Mouse (Mus musculus): ENCODE data around the gene Thbd. TPM values are rescaled to one million over a fixed set of nuclear protein-coding genes. Genes with fewer than 3 reads are reported as not detected.

Thbd gene
- total RNA-seq (2021) = 1 to 10 TPM; 5.3 to 6.9 TPM
- long read RNA-seq, experiment 1, transcript Thbd-201 (1 exons, 3,723 nt) = major isoform, 8 of 8 reads
- long read RNA-seq, experiment 1, partial matches to known transcripts = 0 of 8 reads
- long read RNA-seq, experiment 1, other reads (novel, unspliced or antisense) = 0 of 8 reads
- long read RNA-seq, experiment 2, transcript Thbd-201 (1 exons, 3,723 nt) = major isoform, 13 of 13 reads
- long read RNA-seq, experiment 2, partial matches to known transcripts = 0 of 13 reads
- long read RNA-seq, experiment 2, other reads (novel, unspliced or antisense) = 0 of 13 reads

DNA sequence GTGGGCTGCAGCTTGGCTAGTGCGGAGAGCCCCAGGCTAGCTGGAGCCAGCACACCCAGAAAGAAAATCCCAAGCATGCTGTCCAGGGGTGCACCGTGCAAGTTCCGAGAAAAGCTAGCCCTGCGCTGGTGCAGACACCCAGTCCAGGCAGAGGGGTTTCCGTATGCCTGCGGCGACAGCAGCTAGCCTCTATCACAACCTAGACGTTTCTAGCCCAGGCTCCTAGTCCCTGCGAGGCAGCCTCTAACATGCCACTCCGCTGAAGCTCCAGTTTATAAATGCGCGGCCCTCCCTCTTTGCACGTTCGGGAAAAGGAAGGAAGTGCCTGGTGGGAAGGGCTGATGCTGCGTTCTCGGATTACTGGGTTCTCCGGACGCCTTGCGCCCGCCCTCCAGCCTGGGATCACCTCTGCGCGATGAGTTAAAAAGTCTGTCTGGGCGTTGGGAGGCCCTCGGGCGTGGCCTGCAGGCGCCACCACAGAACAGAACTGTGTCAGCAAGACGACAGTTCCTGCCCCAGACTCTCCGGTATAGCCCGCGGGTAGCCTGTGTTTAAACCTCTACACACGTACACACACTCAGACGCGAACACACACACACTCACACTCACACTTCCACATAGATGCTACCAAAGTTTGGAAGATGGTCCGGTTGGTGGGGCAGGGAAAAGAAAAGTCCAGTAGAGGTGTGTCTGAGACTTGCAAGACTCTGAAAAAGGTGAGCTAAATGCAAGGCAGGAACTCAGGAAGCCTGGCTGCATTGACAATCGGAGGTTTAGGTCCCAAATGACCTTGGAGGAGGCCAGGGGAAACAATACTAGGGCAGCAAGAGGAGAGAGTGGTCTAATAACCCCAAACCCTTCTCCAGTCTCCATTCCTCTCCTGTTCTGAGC is at the start of gene Thbd:
Gene Thbd (minus strand): TSS at position 319 of the 891 bp plus-strand sequence.
- Histone ChIP-seq H3K27ac (peak within 1 kb of the TSS; percentile 69), H3K4me3 (peak within 1 kb of the TSS; percentile 44)
- no peak for DNase-seq (ENCODE audit: low spot score in 2 of 2)
- TF ChIP-seq CTCF (conservative IDR thresholded peaks at IDR 0.05) = no peak

DNA sequence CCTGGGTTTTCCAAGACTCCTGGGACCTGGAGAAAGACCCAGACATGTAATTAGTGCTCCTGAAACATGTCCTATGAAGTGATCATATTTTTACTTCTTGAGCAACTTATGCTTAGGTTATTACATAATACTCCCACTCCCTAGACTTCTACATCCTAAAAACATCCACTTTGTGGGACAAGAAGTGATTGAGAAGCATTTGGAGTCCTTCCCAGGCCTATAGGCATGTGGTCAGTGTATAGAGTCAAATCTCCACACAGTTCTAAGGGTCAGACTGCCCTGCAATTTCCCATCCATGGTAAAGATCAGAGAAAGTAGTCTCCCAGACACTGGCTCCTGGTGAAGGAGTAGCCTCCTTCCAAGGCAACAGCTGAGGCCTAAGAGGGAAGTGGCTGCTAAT is 47.4 kb upstream of the Thbd start:
- no peak overlapping the region for H3K4me3 ChIP-seq
- TF ChIP-seq CTCF (conservative IDR thresholded peaks at IDR 0.05) = no peak
- no peak for DNase-seq (ENCODE audit: low spot score in 2 of 2)
- H3K27ac ChIP-seq = no peak overlapping the region

DNA sequence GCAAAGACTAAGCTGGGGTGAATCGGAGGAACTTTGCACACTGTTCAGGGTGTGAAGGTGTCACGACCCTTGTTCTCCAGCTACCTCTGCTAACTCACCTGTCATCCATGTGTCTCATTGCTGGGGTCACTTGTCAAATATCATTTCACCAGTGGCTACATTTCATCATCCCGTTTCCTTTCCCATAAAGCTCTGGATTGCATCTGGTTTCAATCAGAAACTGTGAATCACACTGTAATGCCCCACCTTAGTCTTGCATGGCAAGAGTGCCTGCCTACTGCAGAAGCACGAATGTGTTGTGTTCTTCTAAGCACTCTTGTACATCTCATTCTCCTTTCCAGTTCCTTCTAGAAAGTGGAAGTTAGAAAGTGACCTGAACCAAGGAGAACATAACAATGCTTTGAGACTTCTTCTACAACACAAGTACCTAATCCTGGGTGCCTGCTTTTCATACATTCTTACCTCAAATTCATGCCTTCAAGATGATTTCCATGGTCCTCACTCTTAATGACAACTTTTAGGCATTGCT is 46.1 kb upstream of the Thbd start:
- H3K4me3 ChIP-seq = no peak overlapping the region
- H3K27ac ChIP-seq = no peak overlapping the region
- DNase-seq (ENCODE audit: low spot score in 2 of 2) = no peak
- no peak for TF ChIP-seq CTCF (conservative IDR thresholded peaks at IDR 0.05)

DNA sequence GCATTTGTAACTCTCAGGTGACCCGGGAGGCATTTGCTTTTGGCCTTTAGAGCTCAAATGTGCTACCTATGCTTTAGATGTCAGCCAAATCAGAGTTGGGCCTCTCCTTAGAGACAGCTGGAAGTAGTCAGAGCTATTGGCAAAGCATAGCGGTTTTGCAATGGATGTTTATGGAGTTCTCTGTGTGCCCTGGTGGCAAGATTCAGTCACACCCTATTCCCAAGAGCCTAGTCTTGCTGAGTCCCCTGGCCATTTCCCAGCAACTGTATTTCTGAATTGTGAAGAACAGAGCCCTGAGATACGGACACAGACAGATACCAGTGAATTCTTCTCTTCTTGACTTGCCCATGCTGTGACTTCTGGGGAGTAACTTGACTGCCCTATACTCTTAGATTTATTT is 45.1 kb upstream of the Thbd start:
- no peak for DNase-seq (ENCODE audit: low spot score in 2 of 2)

DNA sequence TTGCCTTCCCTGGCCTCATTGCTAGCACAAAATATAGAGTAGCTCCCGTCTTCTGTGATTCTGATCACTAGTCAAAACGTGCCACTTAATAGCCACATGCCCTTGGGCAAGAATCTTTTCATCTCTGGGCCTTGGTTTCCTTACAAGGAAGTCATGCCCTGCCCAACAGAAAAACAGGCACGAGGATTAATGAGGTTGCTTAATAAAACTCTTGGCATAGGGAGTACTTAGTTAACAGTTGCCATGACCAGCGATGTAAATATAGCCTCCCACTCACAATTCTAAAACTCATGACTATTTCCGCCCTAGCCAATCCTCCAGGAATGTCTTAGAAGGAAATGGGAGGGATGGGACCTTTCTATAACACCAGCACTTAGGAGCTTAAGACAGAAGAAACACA is 43.5 kb upstream of the Thbd start:
- no peak overlapping the region for H3K4me3 ChIP-seq
- no peak for TF ChIP-seq CTCF (conservative IDR thresholded peaks at IDR 0.05)
- DNase-seq (ENCODE audit: low spot score in 2 of 2) = no peak
- no peak overlapping the region for H3K27ac ChIP-seq

More for the DNA sequence above, 45.1 kb upstream of the Thbd start:
- Histone ChIP-seq H3K4me3 (no peak overlapping the region), H3K27ac (no peak overlapping the region)
- TF ChIP-seq CTCF (conservative IDR thresholded peaks at IDR 0.05) = no peak

DNA sequence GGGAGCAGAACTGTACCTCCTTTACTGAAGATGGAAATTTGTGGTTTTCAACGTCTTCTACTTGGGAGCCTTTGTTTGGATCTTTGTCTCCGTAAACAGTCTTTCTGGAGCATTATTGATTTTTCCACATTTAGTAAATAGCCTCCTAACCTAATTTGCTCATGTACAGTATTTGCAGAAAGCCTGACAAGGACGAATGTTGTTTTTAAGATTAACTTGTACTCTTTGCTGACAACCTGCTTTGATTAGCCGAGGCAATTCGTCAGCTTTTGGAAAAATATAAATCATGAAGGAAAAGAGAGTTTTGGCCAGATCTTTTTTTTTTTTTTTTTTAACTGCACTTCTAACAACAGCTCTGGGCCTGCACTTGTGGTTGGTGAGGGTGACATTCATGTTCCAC is 42.6 kb upstream of the Thbd start:
- H3K4me3 ChIP-seq = no peak overlapping the region
- no peak for DNase-seq (ENCODE audit: low spot score in 2 of 2)
- no peak overlapping the region for H3K27ac ChIP-seq
- TF ChIP-seq CTCF (conservative IDR thresholded peaks at IDR 0.05) = no peak

DNA sequence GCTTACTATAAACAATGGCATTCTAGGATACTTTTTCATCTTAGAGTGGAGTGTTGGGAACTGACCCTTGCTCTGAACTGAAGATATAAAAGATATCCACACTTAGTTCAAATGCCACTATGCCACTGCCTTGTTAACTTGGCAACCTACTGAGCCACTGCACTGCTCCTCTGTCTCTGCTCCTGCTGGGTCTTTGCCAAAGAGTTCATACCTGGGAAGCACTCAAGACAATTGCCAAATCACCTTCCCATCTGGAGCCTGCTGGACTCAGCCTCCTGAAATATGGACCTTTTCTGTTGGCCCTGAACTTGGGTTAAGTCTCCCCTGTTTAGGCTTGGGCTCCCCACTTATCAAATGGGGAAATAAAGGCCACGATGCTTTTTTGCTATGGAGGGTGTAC is 41.7 kb upstream of the Thbd start:
- Histone ChIP-seq H3K27ac (no peak overlapping the region), H3K4me3 (no peak overlapping the region)
- TF ChIP-seq CTCF (conservative IDR thresholded peaks at IDR 0.05) = no peak
- DNase-seq (ENCODE audit: low spot score in 2 of 2) = no peak

DNA sequence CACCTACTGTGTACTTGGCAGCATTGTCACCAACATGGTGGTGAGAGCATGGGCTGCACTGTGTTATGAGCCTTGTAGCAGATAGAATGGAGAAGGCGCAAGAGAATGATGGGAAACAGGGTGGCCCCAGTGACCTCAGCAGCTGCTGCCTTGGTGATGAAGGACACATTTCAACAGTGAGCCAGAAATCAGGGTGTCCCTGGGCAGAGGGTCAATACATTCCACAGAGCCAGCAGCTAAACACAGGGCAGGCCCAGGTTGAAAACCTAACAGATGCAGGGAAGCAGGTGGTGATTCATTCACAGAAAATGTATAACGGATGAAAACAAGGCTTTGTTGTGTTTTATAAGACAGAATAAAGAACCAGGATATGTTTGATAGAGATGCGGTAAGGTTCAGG is 38.5 kb upstream of the Thbd start:
- DNase-seq (ENCODE audit: low spot score in 2 of 2) = no peak
- no peak for TF ChIP-seq CTCF (conservative IDR thresholded peaks at IDR 0.05)
- Histone ChIP-seq H3K27ac (no peak overlapping the region), H3K4me3 (no peak overlapping the region)

DNA sequence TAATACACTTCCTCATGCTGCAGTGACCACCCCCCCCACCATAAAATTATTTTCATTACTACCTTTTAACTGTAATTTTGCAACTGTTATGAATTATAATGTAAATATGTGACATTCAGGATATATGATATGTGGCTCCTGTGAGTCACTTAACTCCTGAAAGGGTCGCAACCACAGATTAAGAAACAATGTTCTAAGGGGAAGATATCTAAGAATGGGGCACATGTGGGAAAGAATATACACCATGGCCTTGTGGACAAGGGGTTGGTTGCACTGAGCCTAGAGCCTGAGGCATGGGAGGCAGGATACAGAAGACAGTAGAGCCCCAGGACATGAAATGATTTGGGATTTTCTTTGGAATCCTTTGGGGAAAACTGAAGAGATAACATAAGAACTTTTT is 37.6 kb upstream of the Thbd start:
- no peak for TF ChIP-seq CTCF (conservative IDR thresholded peaks at IDR 0.05)
- Histone ChIP-seq H3K27ac (no peak overlapping the region), H3K4me3 (no peak overlapping the region)
- no peak for DNase-seq (ENCODE audit: low spot score in 2 of 2)

DNA sequence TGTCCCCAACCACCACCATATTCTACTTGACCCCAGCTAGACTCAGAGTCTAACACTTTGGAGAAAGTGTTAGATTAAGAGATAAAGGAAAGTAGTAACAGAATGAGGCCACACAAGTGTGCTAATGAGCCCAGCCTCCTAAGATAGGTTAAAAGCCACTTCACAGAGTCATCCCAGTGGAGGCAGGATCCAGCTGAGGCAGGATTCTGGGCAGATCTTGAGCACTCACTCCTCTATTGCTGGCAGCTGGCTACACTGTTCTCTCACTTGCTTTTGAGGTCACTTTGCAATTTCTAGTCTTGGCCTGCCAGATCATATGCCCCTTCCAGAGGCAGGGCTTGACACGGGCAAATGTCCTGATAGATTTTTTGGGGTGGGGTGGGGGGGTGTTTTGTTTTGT is 36.5 kb upstream of the Thbd start:
- Histone ChIP-seq H3K4me3 (no peak overlapping the region), H3K27ac (no peak overlapping the region)
- TF ChIP-seq CTCF (conservative IDR thresholded peaks at IDR 0.05) = no peak
- no peak for DNase-seq (ENCODE audit: low spot score in 2 of 2)

DNA sequence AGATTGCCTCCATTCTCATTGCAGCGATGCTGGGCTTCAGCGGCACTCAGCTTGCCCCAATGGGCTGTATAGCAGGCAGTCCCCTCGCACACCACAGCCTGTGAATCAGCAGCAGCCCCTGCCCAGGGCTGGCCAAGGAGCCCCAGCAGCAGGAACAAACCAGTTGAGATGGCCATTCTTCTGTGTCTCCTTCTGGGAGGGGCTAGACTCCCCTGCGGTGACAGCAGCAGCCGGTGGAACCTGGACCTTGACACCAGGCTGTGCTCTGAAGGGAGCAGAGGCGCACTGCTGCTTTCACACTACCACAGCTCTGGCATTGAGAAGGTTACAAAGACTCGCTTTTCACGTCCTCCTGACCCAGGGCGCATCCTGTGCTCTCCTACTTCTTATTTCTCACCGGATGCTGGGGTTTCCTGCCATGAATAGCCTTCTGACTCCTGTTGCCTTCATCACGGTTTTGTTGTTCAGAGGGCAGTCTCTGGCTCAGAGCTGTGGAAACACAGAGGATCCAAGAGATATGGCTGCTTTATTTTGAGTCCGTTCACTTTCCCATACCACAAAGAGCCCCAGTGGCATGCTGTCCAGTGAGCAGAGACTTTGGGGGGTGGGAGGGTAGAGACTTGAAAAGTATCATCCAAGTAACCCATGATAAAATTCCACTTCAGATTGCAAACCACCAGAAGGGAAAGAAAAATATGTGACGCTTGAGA is 35.4 kb upstream of the Thbd start, which contains the start of gene Cd93:
Gene Cd93 (minus strand): TSS at position 315 of the 710 bp plus-strand sequence.
- Histone ChIP-seq H3K4me3 (peak within 1 kb of the TSS; percentile 33), H3K27ac (peak within 1 kb of the TSS; percentile 72)
- no peak for TF ChIP-seq CTCF (conservative IDR thresholded peaks at IDR 0.05)
- DNase-seq (ENCODE audit: low spot score in 2 of 2) = no peak

DNA sequence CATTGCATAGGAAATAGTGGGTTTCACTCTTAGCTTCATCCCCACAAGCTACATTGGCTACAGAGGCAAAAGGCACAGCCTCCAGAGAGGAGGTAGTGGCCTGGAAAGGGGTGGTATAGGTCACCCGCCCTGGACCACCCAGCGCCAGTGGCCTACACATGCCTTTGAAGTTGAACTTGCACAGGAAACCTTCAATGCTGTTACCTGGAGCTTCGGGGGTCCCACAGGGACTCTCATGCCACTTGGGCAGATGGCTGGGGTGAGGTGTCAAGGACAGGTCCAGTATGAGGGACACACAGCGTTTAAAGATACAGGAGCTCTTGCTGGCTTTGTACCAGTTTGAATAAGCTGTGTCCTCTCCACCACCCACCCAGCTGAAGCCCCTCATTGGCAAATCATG is 34.7 kb upstream of the Thbd start:
- no peak for TF ChIP-seq CTCF (conservative IDR thresholded peaks at IDR 0.05)
- Histone ChIP-seq H3K4me3 (peak overlapping the region; percentile 33), H3K27ac (peak overlapping the region; percentile 72)
- DNase-seq (ENCODE audit: low spot score in 2 of 2) = no peak

DNA sequence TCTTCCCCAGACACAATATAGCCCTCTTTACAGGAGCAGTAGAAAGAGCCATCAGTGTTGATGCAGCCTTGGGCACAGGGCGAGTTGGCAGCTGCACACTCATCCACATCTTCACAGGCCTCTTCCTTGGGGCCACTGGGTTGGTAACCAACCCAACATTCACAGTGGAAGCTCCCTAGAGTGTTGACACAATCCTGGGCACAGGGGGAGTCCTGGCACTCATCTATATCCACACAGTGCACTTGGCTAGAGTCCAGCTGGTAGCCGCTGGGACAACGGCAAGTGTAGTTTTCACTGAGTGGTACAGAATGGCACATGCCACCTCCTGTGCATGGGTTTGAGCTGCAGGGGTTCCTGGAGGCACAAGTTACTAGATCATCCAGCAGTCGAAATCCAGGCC is 34.2 kb upstream of the Thbd start:
- Histone ChIP-seq H3K4me3 (peak overlapping the region; percentile 33), H3K27ac (peak overlapping the region; percentile 72)

More for the DNA sequence above, 34.2 kb upstream of the Thbd start:
- no peak for TF ChIP-seq CTCF (conservative IDR thresholded peaks at IDR 0.05)
- DNase-seq (ENCODE audit: low spot score in 2 of 2) = no peak

All from layer of hippocampus, adult 2 months (tissue).